Mouse (Mus musculus): ENCODE measurements around the gene Setd2. TPM values are rescaled to one million over a fixed set of nuclear protein-coding genes. Genes with fewer than 3 reads are reported as not detected.

The Setd2 gene
- 78.9 and 79.2 TPM in 2 replicates for total RNA-seq (2012; rRNA removed)

GRCm38 (mm10) chr9:110532538-110533291, at the start of gene Setd2:
Gene Setd2 (plus strand): TSS chr9:110532597.
- in situ Hi-C loops (cut with MboI; ENCODE audit: low sequenced_read_pairs in 2 of 2, unreplicated experiment in 2 of 2) = no loop called here
- Histone ChIP-seq H3K9me3 (ENCODE audit: control insufficient read depth, insufficient read depth, low read depth, low read length) (no peaks in the 10 kb centered on the region), H3K36me3 (ENCODE audit: control insufficient read depth, insufficient read depth, low read length, poor library complexity, severe bottlenecking) (no peaks in the 10 kb centered on the region), H3K27ac (ENCODE audit: insufficient read depth, low read depth, low read length, poor library complexity, severe bottlenecking) (peak within 1 kb of the TSS; percentile 78), H3K4me1 (ENCODE audit: control insufficient read depth in 2 of 2, insufficient read depth in 2 of 2, low read length in 2 of 2, poor library complexity in 1 of 2) (peaks cover 5 to 9% of the 10 kb centered on the region in 2 experiments; a peak in 3 of 4 replicates), H3K9ac (ENCODE audit: insufficient read depth, low read depth, low read length, poor library complexity, severe bottlenecking) (peak within 1 kb of the TSS; percentile 95), H3K4me3 (ENCODE audit: insufficient read depth in 1 of 2, low read depth in 1 of 2, low read length in 2 of 2, poor library complexity in 1 of 2, severe bottlenecking in 1 of 2) (peak within 1 kb of the TSS; percentile 94)
- DNase-seq (ENCODE audit: low read depth, low spot score) = no peak
- no peak for TF ChIP-seq HCFC1 (IDR thresholded peaks at IDR 0.05; ENCODE audit: borderline replicate concordance, insufficient read depth, low read length)
- TF ChIP-seq ZC3H11A (IDR thresholded peaks at IDR 0.05; ENCODE audit: borderline replicate concordance, low read depth, low read length) = no peak
- no peak for TF ChIP-seq MAFK (IDR thresholded peaks at IDR 0.05; ENCODE audit: insufficient read depth, low read depth, low read length)
- no peak for TF ChIP-seq ZNF384 (IDR thresholded peaks at IDR 0.05; ENCODE audit: low read depth, low read length)
- no peak for TF ChIP-seq CHD2 (IDR thresholded peaks at IDR 0.05; ENCODE audit: low read depth, low read length)

DNA sequence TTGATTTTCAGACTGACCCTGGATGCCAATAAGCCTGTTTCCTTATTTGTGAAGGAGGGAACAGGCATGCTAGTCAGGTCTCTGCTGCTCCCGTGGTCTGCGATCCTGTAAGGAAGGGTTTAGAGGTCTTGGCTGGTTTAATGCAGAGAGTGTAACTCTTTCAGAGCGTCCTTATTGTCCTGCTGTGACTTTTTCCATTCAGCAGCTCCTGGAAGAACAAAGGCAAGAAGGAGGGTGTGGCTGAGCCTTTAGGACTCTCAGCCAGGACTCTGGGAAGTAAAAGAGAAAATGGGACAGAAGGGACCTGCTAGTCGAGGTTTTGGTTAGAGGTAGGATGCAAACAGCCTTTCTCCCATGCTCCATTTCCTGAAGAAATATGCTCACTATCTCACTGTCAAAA, 43.6 kb upstream of the Setd2 start:
- Histone ChIP-seq H3K9ac (ENCODE audit: insufficient read depth, low read depth, low read length, poor library complexity, severe bottlenecking) (no peak overlapping the region), H3K9me3 (ENCODE audit: control insufficient read depth, insufficient read depth, low read depth, low read length) (no peaks in the 10 kb centered on the region; the same call in 1 of the 2 replicates), H3K36me3 (ENCODE audit: control insufficient read depth, insufficient read depth, low read length, poor library complexity, severe bottlenecking) (no peaks in the 10 kb centered on the region), H3K27ac (ENCODE audit: insufficient read depth, low read depth, low read length, poor library complexity, severe bottlenecking) (no peak overlapping the region), H3K4me3 (ENCODE audit: insufficient read depth in 1 of 2, low read depth in 1 of 2, low read length in 2 of 2, poor library complexity in 1 of 2, severe bottlenecking in 1 of 2) (no peak overlapping the region), H3K4me1 (ENCODE audit: control insufficient read depth in 2 of 2, insufficient read depth in 2 of 2, low read length in 2 of 2, poor library complexity in 1 of 2) (peaks cover 3 to 6% of the 10 kb centered on the region in 2 experiments; a peak in 1 of 4 replicates)
- in situ Hi-C loops (cut with MboI; ENCODE audit: low sequenced_read_pairs in 2 of 2, unreplicated experiment in 2 of 2) = no loop called here
- DNase-seq (ENCODE audit: low read depth, low spot score) = peak; percentile 47
- TF ChIP-seq ZNF384 (IDR thresholded peaks at IDR 0.05; ENCODE audit: low read depth, low read length) = no peak
- TF ChIP-seq MAFK (IDR thresholded peaks at IDR 0.05; ENCODE audit: insufficient read depth, low read depth, low read length) = no peak
- TF ChIP-seq CHD2 (IDR thresholded peaks at IDR 0.05; ENCODE audit: low read depth, low read length) = no peak
- no peak for TF ChIP-seq HCFC1 (IDR thresholded peaks at IDR 0.05; ENCODE audit: borderline replicate concordance, insufficient read depth, low read length)
- no peak for TF ChIP-seq ZC3H11A (IDR thresholded peaks at IDR 0.05; ENCODE audit: borderline replicate concordance, low read depth, low read length)

DNA sequence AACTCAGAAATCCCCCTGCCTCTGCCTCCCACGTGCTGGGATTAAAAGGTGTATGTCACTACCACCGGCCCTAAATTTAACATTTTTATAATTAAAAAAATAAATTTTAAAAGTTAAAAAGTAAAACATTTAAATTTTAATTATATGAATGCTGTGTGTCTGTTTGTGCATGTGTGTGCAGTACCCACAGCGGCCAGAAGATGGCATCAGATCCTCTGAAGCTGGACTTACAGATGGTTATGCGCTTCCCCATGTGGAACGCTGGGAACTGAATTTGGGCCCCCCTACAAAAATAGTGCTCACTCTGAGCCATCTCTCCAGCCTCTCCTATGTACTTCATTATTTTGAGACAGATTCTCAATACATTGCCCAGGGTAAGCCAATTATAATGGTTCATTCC, 41.5 kb upstream of the Setd2 start:
- no peak for TF ChIP-seq MAFK (IDR thresholded peaks at IDR 0.05; ENCODE audit: insufficient read depth, low read depth, low read length)
- TF ChIP-seq HCFC1 (IDR thresholded peaks at IDR 0.05; ENCODE audit: borderline replicate concordance, insufficient read depth, low read length) = no peak
- H3K4me3 ChIP-seq (ENCODE audit: insufficient read depth in 1 of 2, low read depth in 1 of 2, low read length in 2 of 2, poor library complexity in 1 of 2, severe bottlenecking in 1 of 2) = no peak overlapping the region
- H3K9me3 ChIP-seq (ENCODE audit: control insufficient read depth, insufficient read depth, low read depth, low read length) = no peaks in the 10 kb centered on the region; the same call in 1 of the 2 replicates
- H3K27ac ChIP-seq (ENCODE audit: insufficient read depth, low read depth, low read length, poor library complexity, severe bottlenecking) = no peak overlapping the region
- in situ Hi-C loops (cut with MboI; ENCODE audit: low sequenced_read_pairs in 2 of 2, unreplicated experiment in 2 of 2) = no loop called here
- peaks cover 3 to 6% of the 10 kb centered on the region in 2 experiments; a peak in 1 of 4 replicates for H3K4me1 ChIP-seq (ENCODE audit: control insufficient read depth in 2 of 2, insufficient read depth in 2 of 2, low read length in 2 of 2, poor library complexity in 1 of 2)
- no peak overlapping the region for H3K9ac ChIP-seq (ENCODE audit: insufficient read depth, low read depth, low read length, poor library complexity, severe bottlenecking)
- H3K36me3 ChIP-seq (ENCODE audit: control insufficient read depth, insufficient read depth, low read length, poor library complexity, severe bottlenecking) = no peaks in the 10 kb centered on the region
- DNase-seq (ENCODE audit: low read depth, low spot score) = no peak

GRCm38 (mm10) chr9:110525737-110526136, 6.7 kb upstream of the Setd2 start:
- Histone ChIP-seq H3K4me3 (ENCODE audit: insufficient read depth in 1 of 2, low read depth in 1 of 2, low read length in 2 of 2, poor library complexity in 1 of 2, severe bottlenecking in 1 of 2) (no peak overlapping the region), H3K27ac (ENCODE audit: insufficient read depth, low read depth, low read length, poor library complexity, severe bottlenecking) (no peak overlapping the region), H3K9me3 (ENCODE audit: control insufficient read depth, insufficient read depth, low read depth, low read length) (no peaks in the 10 kb centered on the region), H3K9ac (ENCODE audit: insufficient read depth, low read depth, low read length, poor library complexity, severe bottlenecking) (no peak overlapping the region), H3K4me1 (ENCODE audit: control insufficient read depth in 2 of 2, insufficient read depth in 2 of 2, low read length in 2 of 2, poor library complexity in 1 of 2) (peaks cover 0 to 3% of the 10 kb centered on the region in 2 experiments; a peak in 3 of 4 replicates), H3K36me3 (ENCODE audit: control insufficient read depth, insufficient read depth, low read length, poor library complexity, severe bottlenecking) (no peaks in the 10 kb centered on the region)
- in situ Hi-C loops (cut with MboI; ENCODE audit: low sequenced_read_pairs in 2 of 2, unreplicated experiment in 2 of 2) = no loop called here
- TF ChIP-seq CHD2 (IDR thresholded peaks at IDR 0.05; ENCODE audit: low read depth, low read length) = no peak
- TF ChIP-seq ZC3H11A (IDR thresholded peaks at IDR 0.05; ENCODE audit: borderline replicate concordance, low read depth, low read length) = no peak
- TF ChIP-seq ZNF384 (IDR thresholded peaks at IDR 0.05; ENCODE audit: low read depth, low read length) = no peak
- TF ChIP-seq MAFK (IDR thresholded peaks at IDR 0.05; ENCODE audit: insufficient read depth, low read depth, low read length) = no peak
- no peak for TF ChIP-seq HCFC1 (IDR thresholded peaks at IDR 0.05; ENCODE audit: borderline replicate concordance, insufficient read depth, low read length)
- DNase-seq (ENCODE audit: low read depth, low spot score) = no peak
